Mouse (Mus musculus): ENCODE data around the gene Cope.

The Cope gene

DNA sequence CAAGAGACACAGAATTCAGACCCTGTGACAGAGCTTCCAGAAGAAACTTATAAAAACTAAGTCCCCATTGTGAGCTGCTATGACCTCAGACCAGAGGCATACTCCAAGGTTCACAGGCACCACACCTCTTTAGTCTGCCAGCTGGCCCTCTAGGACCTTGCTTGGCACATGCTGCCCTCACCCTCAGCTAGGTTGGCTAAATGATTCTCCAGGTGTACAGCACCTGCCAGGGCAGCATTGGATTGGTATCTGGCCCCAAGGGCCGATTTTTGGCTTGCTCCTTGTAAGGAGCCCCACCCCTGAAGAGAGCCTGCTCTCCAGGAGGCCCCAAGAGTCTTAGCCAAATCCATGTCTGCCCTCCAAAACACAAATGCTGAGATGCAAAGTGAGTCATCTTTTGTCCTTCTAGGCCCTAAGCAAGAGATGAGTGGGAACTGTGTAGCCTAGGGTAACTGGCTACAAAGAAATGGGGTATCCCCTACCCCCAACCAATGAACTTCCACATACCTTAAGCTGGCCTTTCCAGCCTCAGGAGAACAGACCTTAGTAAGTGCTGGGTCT, 45.6 kb downstream of the Cope start:
- no peak for DNase-seq (ENCODE audit: low spot score)

DNA sequence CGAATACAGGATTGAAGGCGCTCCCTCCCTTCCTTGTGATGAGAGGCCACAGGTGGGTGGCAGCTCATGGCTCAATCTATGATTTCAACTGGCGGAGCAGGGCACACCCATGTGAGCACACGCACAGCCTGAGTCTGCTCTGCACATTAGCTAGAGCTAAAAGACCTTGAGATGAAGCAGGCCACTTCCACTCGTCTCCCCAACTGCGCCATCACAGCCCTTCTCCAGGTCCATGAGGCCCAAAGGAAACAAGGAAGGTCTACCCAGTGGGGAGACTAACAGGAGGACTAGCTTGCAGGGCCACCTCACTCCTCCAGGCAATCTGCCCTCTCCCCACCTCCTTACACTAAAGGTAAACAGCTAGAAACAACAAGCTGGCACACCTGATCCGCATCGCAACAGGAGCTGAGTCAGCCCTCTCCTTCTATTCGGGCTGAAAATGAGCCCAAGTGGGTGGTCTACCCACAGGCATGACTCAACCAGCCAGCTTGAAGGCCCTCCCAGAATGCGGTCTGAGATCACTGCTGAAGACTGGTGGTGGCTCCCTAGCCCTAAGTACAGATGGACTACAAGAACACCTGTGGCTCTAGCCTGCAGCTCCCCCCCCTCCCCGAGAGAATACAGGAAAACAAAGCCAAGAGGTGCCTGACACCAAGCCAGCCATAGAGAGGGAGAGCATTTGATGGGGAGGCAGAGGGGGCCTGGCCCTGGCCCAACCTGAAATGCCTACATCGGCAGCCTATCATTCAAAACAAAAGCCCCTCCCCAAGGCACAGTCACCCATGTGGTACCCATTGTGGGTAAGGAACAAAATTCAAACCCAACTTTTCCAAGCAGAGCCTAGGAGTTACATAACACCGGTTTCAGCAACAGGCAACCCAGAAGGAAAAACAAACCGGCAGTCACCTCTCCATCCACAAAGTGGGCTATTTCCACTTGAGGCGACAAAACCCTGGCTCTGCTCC, 49.0 kb downstream of the Cope start:
- no peak for DNase-seq (ENCODE audit: low spot score)

DNA sequence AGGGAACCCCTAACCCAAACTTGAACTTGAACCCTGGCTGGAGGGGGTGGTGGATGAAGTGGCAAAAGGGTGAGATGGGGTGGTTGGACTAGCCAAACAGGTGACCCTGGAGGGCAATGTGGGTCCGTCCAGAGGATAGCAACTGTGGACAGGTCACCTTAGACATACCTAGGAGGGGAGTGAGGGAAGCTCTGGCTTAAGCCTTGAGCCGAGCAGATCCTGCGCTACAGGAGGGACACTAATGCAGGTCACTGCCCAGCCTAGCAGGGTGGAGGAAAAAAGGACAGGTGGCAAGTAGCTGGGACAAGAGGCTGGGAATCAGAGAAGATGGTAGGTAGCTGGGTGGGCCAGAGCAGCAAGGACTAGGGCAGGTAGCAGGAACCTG, 49.7 kb downstream of the Cope start:
- DNase-seq (ENCODE audit: low spot score) = no peak

DNA sequence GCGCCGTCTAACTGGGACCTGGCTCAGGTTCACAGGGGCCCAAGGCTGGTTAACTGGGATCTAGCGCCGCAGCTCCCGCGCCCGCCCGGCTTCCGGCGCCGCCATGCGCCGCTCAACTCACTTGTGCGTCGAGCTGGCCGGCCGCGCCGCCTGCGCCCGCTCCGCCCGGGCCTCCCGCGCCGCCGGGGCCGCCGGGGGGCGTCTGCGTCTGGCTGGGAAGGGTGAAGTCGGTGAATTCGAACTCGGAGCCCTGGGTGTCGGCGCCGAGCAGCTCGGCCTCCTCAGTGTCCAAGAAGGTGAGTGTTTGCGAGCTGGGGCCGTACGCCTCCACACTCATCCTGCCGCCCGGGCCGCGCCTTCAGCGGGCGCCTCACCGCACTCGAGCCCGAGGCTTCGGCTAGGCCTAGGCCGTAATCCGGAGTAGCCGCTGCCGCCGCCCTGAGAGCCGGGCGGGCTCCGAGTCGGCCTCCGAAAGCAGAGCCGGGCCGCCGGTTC, 50.4 kb downstream of the Cope start:
- no peak for DNase-seq (ENCODE audit: low spot score)

DNA sequence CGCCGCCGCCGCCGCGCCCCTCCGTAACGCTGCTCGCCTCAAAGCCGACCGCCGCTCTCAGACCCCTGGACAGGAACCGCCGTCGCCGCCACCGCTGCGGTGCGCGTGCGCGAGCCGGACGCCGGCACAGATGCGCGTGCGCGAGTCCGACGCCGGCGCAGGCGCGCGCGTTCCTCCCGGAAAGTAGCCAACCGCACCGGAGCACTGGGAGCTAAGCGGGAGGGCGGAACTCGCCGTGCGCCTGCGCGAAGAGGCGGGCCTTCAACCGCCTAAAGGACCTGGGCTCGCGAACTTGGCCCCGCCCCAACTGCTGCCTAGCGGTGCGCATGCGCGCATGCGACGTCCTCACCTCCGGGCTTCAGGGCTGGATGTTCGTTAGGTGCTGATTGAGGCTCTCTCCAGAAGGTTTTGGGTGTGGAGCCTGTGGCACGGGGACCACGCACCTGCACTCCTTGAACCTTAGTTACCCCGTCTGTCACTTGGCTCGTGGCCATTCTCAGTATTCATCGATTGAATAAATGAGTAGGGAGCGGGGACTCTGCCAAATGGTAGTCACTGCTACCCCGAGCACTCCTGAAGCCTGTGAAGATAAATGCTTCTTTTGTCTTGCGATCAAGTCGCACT, 51.0 kb downstream of the Cope start, which contains the start of gene Upf1:
Upf1 (minus strand) TSS at position 85 of the 624 bp plus-strand sequence.
- peak; percentile 98 for DNase-seq (ENCODE audit: low spot score)

DNA sequence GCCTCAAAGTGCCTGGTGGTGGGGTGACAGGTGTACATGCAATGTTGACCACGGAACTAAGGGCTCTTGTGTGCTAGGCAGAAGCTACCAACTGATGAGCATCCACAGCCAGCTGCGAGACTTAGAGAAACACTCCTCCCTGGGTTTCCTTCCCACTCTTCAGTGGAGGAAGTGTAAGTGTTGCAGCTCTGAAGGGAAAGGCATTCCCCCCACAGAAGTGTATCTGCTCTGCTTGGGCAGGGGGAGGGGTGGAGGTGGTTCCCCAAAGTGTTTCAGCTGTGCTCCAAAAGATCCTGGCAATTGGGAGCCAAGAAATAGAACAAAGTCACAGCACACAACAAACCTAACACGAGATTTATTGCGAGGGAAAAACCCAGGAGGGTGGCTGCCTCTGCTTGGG, 51.7 kb downstream of the Cope start:
- no peak for DNase-seq (ENCODE audit: low spot score)

DNA sequence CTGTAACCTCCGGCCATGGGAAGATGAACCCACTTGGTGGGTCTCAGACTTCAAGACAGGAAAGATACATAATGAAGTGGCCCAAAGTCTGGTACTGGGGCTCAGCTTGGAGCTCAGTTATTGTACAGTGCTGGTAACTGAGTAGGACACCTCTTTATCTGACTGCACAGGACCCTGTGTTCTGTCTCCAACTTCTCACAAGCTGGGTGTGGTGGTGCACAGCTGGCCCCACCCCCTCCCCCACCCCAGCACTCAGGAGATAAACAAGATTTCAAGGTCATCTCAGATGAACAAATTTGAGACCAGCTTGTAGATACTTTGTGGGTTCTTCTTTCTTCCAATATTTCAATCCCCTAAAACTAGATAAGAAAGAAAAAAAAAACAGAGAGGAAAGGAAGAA, 53.8 kb downstream of the Cope start:
- DNase-seq (ENCODE audit: low spot score) = no peak

DNA sequence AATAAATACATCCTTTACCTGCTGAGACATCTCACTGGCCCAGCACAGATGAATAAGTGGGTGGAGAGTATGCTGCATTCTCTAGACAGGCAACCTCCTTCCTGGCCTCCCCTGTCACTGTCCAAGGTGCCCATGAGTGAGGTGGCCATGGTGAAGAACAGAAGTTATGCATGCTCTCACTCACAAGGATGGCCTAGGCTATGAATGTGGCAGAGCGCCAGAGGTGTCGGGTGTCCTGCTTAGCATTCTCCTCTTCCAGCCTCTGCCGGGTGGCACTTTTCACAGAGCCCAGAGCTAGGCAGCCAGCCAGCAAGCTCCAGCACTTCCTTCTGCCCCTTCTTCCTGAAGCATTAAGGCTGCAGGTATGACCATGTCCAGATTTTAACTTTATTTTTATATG, 57.1 kb downstream of the Cope start:
- no peak for DNase-seq (ENCODE audit: low spot score)

DNA sequence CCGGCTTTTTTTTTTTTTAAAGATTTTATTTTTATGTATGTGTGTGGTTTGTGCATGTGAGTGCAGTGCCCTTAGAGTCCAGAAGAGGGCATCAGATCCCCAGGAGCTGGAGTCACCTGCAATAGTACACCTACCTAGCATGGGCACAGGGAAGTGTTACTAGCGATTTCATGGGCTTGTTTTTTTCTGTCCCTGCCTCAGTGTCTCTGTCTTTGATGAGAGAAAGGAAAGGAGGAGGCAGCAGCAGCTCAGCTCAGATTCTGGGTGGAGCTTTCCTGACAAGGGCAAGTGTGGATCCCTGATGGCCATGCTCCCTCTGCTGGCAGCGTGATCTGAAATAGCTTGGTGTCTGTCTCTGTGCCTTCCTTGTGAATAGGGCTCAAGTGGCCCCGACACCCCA, 58.5 kb downstream of the Cope start:
- DNase-seq (ENCODE audit: low spot score) = peak; percentile 30

DNA sequence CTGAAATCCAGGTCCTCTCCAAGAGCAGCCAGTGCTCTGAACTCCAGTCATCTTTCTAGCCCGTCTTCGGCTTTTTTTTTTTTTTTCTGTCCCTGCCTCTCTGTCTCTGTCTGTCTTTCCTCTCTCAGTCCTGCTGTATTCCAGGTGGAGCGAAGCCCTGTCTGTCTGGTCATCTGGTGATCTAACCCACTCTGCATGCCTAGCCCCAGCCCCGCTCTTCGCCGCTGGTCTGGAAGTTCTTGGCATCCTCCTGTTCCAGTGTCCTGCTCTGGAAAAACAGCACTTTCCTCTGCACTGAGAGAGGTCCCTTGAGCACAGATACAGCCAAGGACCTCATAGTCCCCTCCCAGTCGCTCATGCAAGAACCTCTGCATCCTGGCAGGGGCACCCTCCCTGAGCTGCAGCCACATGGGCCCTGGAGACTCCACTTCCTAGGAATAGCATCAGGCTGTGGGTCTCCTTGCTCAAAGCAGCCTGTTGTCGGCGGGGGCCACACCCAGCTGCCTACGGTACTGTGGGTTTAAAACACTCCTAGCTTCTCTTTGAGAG, 59.2 kb downstream of the Cope start:
- DNase-seq (ENCODE audit: low spot score) = no peak

Data from embryo, embryonic 10.5 days (tissue).